Mouse (Mus musculus) brain, embryonic 18.5 days (tissue): ENCODE data around the gene Nphs1.
"Not testable (repeated sequence)": the region's sequence is repeated elsewhere in the genome, so short reads cannot be mapped to it uniquely, and the experiment has no call there.

Experiments
- DNase-seq: peaks from one replicate; pipeline ENCODE4 v3.0.0-alpha.2; 2012; ENCODE audit warnings: low read depth, low spot score

The Nphs1 gene

DNA sequence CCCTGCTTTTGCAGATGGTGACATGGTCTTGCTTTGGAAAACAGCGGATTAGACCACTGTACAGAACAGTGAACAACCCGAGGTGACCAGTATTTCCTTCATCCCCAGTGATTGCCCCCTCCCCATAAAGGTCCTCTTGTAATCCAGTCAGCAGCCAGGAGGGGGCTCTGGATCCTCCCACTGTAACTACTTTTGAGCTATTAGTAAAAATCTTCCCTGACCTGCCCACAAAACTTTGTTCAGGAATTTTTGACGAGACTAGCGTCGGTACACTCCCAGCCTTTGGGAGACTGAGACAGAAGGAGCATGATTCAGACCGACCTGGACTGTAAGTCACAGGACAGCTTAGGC is 32.8 kb downstream of the Nphs1 start:
- no peak for DNase-seq

- DNase-seq: peak; percentile 24
Observed at GRCm38 (mm10) chr7:30492765-30493164, 34.6 kb downstream of the Nphs1 start.

DNA sequence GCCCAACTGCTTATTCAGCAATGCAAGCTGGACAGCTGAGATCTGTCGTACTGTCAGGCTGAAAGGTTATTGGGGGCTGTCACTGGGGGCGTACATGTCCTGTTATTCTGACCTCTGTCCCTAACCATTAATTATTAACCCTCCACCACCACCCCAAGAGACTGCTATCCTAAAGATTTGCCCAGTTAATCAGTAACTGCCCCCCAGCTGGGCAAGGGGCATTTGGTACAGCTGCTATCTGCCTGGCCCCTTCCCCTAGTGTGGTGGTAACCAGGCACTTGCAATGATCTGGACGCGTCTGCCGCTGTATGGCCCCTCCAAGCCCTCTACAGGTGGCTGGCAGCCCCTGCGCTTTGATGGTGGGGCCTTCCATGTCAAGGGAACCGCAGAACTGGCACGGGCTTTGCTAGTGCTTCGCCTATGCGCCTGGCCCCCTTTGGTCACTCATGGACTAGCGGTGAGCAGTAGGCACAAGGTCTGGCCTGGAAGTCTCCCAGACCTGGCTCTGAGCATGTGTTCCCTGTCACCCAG is 35.4 kb downstream of the Nphs1 start, which contains the start of gene Prodh2:
Gene Prodh2, plus strand, starts transcription at position 222 of the 531 bp plus-strand sequence.
- no peak for DNase-seq

GRCm38 (mm10) chr7:30495506-30496042 is 37.5 kb downstream of the Nphs1 start:
- not testable (repeated sequence) for DNase-seq

DNA sequence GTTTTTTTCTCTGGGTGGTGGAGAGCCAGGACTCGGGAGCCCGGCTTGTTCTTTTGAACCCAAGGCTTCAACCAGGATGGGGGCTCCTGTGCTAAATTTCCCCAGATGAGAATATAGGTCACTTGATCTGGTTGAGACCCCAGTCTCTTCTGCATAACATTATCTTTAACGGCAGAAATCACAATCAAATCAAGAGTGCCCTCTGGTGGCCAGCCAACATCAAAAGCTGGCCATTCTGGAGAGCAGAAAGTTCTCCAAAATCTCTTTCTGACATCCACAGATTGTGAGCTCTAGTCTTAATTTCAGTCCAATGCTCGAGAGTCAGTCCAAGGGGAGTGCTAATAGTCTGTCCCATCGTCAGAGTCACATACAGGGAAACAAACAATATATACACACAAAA is 43.0 kb downstream of the Nphs1 start:
- not testable (repeated sequence) for DNase-seq

GRCm38 (mm10) chr7:30508061-30508460 is 49.9 kb downstream of the Nphs1 start:
- no peak for DNase-seq

DNA sequence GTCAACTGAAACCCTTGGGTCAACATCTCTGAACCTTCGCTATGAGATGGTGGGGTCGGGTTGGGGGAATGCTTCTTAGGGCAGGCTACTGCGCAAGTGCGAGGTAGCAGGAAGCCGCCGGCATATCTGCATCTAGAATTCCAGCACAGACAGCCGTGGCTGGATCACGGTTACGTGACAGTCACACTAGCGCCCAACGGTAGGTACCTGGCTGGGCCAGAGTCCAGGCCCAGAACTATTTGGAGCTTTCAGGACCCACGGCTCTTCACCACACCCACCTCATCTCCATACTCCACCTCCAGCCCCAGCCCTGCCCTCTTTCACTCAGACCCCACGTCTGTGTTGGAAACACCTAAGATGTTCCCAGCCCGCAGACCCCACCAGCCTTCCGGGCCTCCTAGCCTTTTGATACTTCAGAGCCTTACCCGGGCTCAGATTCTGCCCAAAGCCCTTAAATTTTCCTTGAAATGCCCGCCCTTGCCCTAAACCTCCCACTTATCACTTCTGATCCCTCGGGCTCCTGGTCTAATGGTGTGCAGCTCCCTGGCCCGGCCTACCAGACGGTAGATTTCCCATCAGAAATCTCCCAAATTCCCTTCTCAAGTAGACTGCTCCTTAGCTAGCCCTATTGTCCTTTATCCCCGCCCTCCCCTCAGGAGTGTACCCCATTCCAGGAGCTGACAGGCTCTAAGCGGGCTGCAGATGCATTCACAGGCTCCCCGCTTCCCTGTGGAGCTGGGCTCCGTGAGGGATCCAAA is 57.1 kb downstream of the Nphs1 start:
- DNase-seq: no peak

GRCm38 (mm10) chr7:30518325-30518724 is 60.2 kb downstream of the Nphs1 start:
- DNase-seq: no peak

- no peak for DNase-seq
Observed at GRCm38 (mm10) chr7:30520396-30520795, 62.3 kb downstream of the Nphs1 start.

- DNase-seq: no peak
Observed at GRCm38 (mm10) chr7:30520856-30521255, 62.7 kb downstream of the Nphs1 start.

GRCm38 (mm10) chr7:30522871-30523270 is 64.8 kb downstream of the Nphs1 start:
- no peak for DNase-seq

GRCm38 (mm10) chr7:30524487-30524886 is 66.4 kb downstream of the Nphs1 start:
- DNase-seq: no peak

- no peak for DNase-seq
Observed at GRCm38 (mm10) chr7:30525954-30526353, 67.8 kb downstream of the Nphs1 start.

DNA sequence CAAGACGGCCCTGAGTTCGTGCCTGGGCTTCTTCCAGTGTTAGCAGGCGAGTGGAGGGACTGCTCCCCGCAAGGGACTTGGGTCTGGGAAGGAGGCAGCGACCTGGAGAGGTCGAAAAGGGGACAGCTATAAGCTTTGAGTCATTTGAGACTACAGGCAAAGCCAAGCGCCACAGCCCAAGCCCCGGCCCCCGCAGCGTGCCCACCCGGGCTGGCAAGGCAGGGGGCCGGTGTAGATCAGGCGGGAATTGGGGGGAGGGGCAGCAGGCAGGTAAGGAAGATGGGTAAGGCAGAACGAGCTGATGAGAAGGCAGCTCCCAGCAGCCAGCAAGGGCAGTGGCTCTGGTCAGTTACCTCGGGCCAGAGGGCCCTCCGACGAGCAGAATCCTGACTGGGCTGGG is 68.3 kb downstream of the Nphs1 start:
- DNase-seq: no peak

DNA sequence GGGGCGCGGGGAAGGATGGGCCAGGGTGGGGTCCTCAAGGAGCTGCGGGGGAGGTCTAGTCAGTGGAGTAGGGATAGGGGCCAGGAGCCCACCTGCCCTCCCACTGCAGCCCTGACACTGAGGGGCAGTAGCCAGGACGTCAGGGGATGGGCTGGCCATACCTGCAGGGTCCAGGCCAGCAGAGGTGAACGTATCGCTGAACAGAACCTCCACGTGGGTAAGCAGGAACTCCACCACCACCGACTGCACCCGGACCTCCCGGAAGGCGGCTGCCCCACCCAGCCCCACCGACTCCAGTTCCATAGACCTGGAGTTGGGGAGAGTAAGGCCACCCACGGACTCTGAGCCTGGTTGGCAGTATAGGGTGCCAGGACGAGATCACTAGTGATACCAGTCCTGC is 68.9 kb downstream of the Nphs1 start:
- DNase-seq: no peak

GRCm38 (mm10) chr7:30531291-30531815 is 73.2 kb downstream of the Nphs1 start:
- no peak for DNase-seq

DNA sequence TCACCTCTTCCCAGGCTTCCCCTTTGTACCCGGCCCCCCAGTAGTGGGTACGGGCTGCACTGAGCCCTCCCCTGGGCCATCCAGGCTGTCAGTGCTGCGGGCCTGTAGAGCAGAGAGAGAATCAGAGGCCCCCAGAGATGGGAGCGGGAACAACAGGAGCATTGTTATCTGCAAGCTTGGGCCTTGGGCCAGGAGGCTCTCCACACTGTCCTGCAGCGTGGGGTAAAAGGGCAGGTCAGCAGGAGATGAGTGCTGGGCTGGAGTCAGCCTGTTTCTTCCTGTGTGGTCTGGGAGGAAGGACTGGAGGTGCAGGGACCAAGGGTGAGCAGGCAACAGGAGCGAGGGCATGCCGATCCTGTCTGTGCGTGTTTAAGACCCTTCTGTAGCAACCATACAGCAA is 74.8 kb downstream of the Nphs1 start:
- no peak for DNase-seq

DNA sequence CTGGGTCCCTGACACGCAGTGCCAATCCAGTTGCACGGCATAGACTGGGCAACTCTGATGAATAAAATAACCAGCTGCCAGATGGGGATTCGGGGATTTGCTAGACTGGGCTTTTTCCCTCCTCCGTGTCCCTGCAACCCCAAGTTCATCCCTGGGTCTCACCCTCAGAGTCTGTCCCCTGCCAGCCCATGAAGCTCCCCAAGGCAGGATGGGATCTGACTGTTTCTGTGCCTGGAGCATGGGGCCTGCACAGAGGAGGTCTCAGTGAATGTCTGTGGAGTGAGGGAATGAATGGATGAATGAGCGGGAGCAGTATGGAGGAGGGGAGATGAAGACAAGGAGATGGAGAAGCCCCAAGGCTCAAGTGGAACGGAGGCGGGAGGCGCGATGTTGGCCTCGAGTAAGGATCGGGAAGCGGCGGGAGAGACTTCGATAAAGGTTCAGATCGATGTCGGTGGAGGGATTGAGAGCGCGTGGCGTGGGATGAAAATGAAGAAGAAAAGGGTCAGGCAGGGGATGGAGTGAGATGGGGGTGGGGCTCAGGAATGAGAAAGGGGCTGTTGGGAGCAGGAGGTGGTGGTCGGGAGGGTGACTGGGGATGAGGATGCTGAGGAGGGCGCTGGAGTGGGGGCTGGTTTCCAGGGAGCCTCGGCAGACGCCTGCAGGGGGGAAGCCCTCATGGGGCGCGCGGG is 76.0 kb downstream of the Nphs1 start:
- no peak for DNase-seq

- DNase-seq: peak; percentile 98
Observed at GRCm38 (mm10) chr7:30534633-30535577, 76.8 kb downstream of the Nphs1 start, which contains the start of gene Arhgap33. TSS of gene Arhgap33 (minus strand) at chr7:30535060.
